Mouse (Mus musculus): ENCODE data around the gene Camk1d. TPM values are rescaled to one million over a fixed set of nuclear protein-coding genes. Genes with fewer than 3 reads are reported as not detected.

Gene Camk1d
- polyA plus RNA-seq, 1 experiment from 2014 or later, result 5.6 TPM

DNA sequence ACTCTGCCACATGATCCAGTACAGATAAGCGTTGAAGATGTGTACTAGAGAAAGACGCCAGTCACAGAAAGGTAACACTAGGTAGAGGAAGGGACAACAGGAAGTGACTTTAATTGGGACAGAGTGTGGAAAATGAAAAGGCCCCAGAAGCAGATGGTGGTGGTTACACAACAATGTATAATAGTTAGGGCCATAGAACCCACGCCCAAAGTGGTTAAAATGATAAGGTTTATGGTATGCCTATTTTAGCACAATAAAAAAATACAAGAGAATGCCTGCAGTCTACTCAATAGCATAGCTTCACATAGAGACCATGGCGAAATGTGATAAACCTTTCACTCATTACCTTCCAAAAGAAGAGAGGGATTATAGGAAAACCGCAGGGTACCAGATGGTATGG lies 147.7 kb downstream of the Camk1d start:
- Histone ChIP-seq H3K4me1 (ENCODE audit: control insufficient read depth in 2 of 2, insufficient read depth in 2 of 2, low read length in 2 of 2) (no peaks in the 10 kb centered on the region), H3K27me3 (ENCODE audit: control insufficient read depth, insufficient read depth, low read length) (no peaks in the 10 kb centered on the region), H3K9ac (ENCODE audit: low read length) (no peak overlapping the region), H3K9me3 (ENCODE audit: control insufficient read depth, low read length) (no peaks in the 10 kb centered on the region), H3K4me2 (ENCODE audit: low read length) (no peak overlapping the region), H3K27ac (replicated peaks in 1 of 2; ENCODE audit: control insufficient read depth in 1 of 2, insufficient read depth in 1 of 2, low read depth in 2 of 2, low read length in 2 of 2) (no peak overlapping the region), H3K4me3 (ENCODE audit: control insufficient read depth in 1 of 2, insufficient read depth in 1 of 2, low read depth in 1 of 2, low read length in 2 of 2) (no peak overlapping the region), H3K36me3 (ENCODE audit: control insufficient read depth, insufficient read depth, low read length) (no peaks in the 10 kb centered on the region)
- no peak for ATAC-seq (ENCODE audit: insufficient number of reproducible peaks, insufficient read depth, low FRiP score, low read depth)
- whole genome bisulfite sequencing, result 82% methylated on average over 5 of the region's 5 CpGs

DNA sequence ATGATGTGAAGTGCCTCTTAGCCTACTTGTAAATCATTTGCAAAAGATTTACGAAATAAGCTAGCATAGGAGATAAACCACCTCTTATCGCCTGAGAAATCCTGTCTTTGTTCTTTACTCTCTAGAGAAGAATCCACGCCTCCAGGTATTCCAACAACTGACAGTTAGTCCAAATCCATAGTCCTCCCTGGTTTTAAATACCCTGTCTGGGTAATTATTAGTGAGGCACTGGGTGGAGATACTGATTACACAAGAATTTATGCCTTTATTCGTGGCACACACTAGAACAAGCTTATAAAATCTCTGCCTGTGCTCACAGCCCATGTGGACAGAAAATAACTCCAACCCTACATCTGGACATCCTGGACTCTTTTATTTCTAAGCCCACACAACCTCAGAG lies 150.6 kb downstream of the Camk1d start:
- no peak for ATAC-seq (ENCODE audit: insufficient number of reproducible peaks, insufficient read depth, low FRiP score, low read depth)
- 78% methylated on average over 4 of the region's 4 CpGs for WGBS
- H3K36me3 ChIP-seq (ENCODE audit: control insufficient read depth, insufficient read depth, low read length), result no peaks in the 10 kb centered on the region
- no peak overlapping the region for H3K4me3 ChIP-seq (ENCODE audit: control insufficient read depth in 1 of 2, insufficient read depth in 1 of 2, low read depth in 1 of 2, low read length in 2 of 2)
- H3K27ac ChIP-seq (replicated peaks in 1 of 2; ENCODE audit: control insufficient read depth in 1 of 2, insufficient read depth in 1 of 2, low read depth in 2 of 2, low read length in 2 of 2), result no peak overlapping the region
- H3K9ac ChIP-seq (ENCODE audit: low read length), result no peak overlapping the region
- H3K4me2 ChIP-seq (ENCODE audit: low read length), result no peak overlapping the region
- H3K4me1 ChIP-seq (ENCODE audit: control insufficient read depth in 2 of 2, insufficient read depth in 2 of 2, low read length in 2 of 2), result no peaks in the 10 kb centered on the region
- H3K9me3 ChIP-seq (ENCODE audit: control insufficient read depth, low read length), result no peaks in the 10 kb centered on the region
- H3K27me3 ChIP-seq (ENCODE audit: control insufficient read depth, insufficient read depth, low read length), result no peaks in the 10 kb centered on the region

GRCm38 (mm10) chr2:5561446-5561845 lies 152.9 kb downstream of the Camk1d start:
- Histone ChIP-seq H3K27me3 (ENCODE audit: control insufficient read depth, insufficient read depth, low read length) (no peaks in the 10 kb centered on the region), H3K4me1 (ENCODE audit: control insufficient read depth in 2 of 2, insufficient read depth in 2 of 2, low read length in 2 of 2) (no peaks in the 10 kb centered on the region), H3K9ac (ENCODE audit: low read length) (no peak overlapping the region), H3K27ac (replicated peaks in 1 of 2; ENCODE audit: control insufficient read depth in 1 of 2, insufficient read depth in 1 of 2, low read depth in 2 of 2, low read length in 2 of 2) (no peak overlapping the region), H3K36me3 (ENCODE audit: control insufficient read depth, insufficient read depth, low read length) (no peaks in the 10 kb centered on the region), H3K4me2 (ENCODE audit: low read length) (no peak overlapping the region), H3K9me3 (ENCODE audit: control insufficient read depth, low read length) (no peaks in the 10 kb centered on the region), H3K4me3 (ENCODE audit: control insufficient read depth in 1 of 2, insufficient read depth in 1 of 2, low read depth in 1 of 2, low read length in 2 of 2) (no peak overlapping the region)
- 92% methylated on average over 3 of the region's 3 CpGs for WGBS
- no peak for ATAC-seq (ENCODE audit: insufficient number of reproducible peaks, insufficient read depth, low FRiP score, low read depth)

DNA sequence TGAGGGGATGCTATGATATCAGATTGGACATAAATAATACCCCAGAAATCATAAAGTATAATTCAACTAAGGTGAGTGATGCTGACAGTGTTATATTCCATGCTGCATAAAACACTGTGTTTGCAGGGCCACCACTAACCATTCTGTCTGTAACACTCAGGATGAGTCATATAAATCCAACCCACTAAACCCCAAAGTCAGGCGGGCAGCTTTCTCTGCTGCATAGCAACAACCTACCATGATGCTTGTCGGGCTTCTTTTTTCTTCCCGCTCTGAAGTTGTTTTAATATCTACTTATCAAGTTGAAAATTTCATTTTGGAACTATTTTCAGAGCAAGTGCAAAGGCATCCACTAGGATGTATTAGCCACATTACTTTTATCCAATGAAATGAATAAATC lies 161.1 kb downstream of the Camk1d start:
- no peak overlapping the region for H3K4me2 ChIP-seq (ENCODE audit: low read length)
- no peaks in the 10 kb centered on the region for H3K4me1 ChIP-seq (ENCODE audit: control insufficient read depth in 2 of 2, insufficient read depth in 2 of 2, low read length in 2 of 2)
- H3K9me3 ChIP-seq (ENCODE audit: control insufficient read depth, low read length), result no peaks in the 10 kb centered on the region
- no peaks in the 10 kb centered on the region for H3K27me3 ChIP-seq (ENCODE audit: control insufficient read depth, insufficient read depth, low read length)
- no peak overlapping the region for H3K9ac ChIP-seq (ENCODE audit: low read length)
- ATAC-seq (ENCODE audit: insufficient number of reproducible peaks, insufficient read depth, low FRiP score, low read depth), result no peak
- H3K36me3 ChIP-seq (ENCODE audit: control insufficient read depth, insufficient read depth, low read length), result no peaks in the 10 kb centered on the region
- H3K27ac ChIP-seq (replicated peaks in 1 of 2; ENCODE audit: control insufficient read depth in 1 of 2, insufficient read depth in 1 of 2, low read depth in 2 of 2, low read length in 2 of 2), result no peak overlapping the region
- H3K4me3 ChIP-seq (ENCODE audit: control insufficient read depth in 1 of 2, insufficient read depth in 1 of 2, low read depth in 1 of 2, low read length in 2 of 2), result no peak overlapping the region
- WGBS, result 83% methylated on average over 3 of the region's 3 CpGs

- H3K27me3 ChIP-seq (ENCODE audit: control insufficient read depth, insufficient read depth, low read length), result no peaks in the 10 kb centered on the region
- H3K9me3 ChIP-seq (ENCODE audit: control insufficient read depth, low read length), result no peaks in the 10 kb centered on the region
- H3K9ac ChIP-seq (ENCODE audit: low read length), result no peak overlapping the region
- no peak overlapping the region for H3K27ac ChIP-seq (replicated peaks in 1 of 2; ENCODE audit: control insufficient read depth in 1 of 2, insufficient read depth in 1 of 2, low read depth in 2 of 2, low read length in 2 of 2)
- no peak overlapping the region for H3K4me3 ChIP-seq (ENCODE audit: control insufficient read depth in 1 of 2, insufficient read depth in 1 of 2, low read depth in 1 of 2, low read length in 2 of 2)
- no peaks in the 10 kb centered on the region for H3K36me3 ChIP-seq (ENCODE audit: control insufficient read depth, insufficient read depth, low read length)
- WGBS, result 83% methylated on average over 5 of the region's 5 CpGs
- no peaks in the 10 kb centered on the region for H3K4me1 ChIP-seq (ENCODE audit: control insufficient read depth in 2 of 2, insufficient read depth in 2 of 2, low read length in 2 of 2)
- ATAC-seq (ENCODE audit: insufficient number of reproducible peaks, insufficient read depth, low FRiP score, low read depth), result no peak
- no peak overlapping the region for H3K4me2 ChIP-seq (ENCODE audit: low read length)
These were observed 162.5 kb downstream of the Camk1d start for GRCm38 (mm10) chr2:5551758-5552255.

DNA sequence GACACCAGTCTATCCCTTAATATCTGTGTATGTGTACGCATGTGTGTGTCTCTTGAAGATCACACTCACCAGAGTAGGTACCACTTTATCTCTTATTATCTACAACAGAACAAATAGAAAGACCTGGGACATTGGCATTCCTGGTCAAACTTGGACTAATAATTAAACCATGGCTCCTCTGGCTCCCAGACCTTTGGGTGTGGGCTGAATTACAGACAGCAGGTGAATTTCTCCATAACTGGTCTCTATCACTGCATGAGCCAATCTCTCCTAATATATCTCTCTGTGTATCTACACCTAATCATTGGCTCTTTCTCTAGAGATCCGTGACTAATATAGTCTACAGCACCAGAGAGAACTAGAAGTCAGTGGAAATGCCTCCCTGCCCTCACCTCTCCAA lies 165.0 kb downstream of the Camk1d start:
- H3K4me2 ChIP-seq (ENCODE audit: low read length), result no peak overlapping the region
- no peaks in the 10 kb centered on the region for H3K27me3 ChIP-seq (ENCODE audit: control insufficient read depth, insufficient read depth, low read length)
- no peaks in the 10 kb centered on the region for H3K36me3 ChIP-seq (ENCODE audit: control insufficient read depth, insufficient read depth, low read length)
- no peak overlapping the region for H3K9ac ChIP-seq (ENCODE audit: low read length)
- no peaks in the 10 kb centered on the region for H3K9me3 ChIP-seq (ENCODE audit: control insufficient read depth, low read length)
- ATAC-seq (ENCODE audit: insufficient number of reproducible peaks, insufficient read depth, low FRiP score, low read depth), result no peak
- no peak overlapping the region for H3K4me3 ChIP-seq (ENCODE audit: control insufficient read depth in 1 of 2, insufficient read depth in 1 of 2, low read depth in 1 of 2, low read length in 2 of 2)
- 88% methylated on average over 2 of the region's 2 CpGs for WGBS
- H3K27ac ChIP-seq (replicated peaks in 1 of 2; ENCODE audit: control insufficient read depth in 1 of 2, insufficient read depth in 1 of 2, low read depth in 2 of 2, low read length in 2 of 2), result no peak overlapping the region
- no peaks in the 10 kb centered on the region for H3K4me1 ChIP-seq (ENCODE audit: control insufficient read depth in 2 of 2, insufficient read depth in 2 of 2, low read length in 2 of 2)

GRCm38 (mm10) chr2:5548872-5549271 lies 165.4 kb downstream of the Camk1d start:
- 86% methylated on average over 4 of the region's 4 CpGs for WGBS
- ATAC-seq (ENCODE audit: insufficient number of reproducible peaks, insufficient read depth, low FRiP score, low read depth), result no peak

GRCm38 (mm10) chr2:5540870-5541269 lies 173.4 kb downstream of the Camk1d start:
- H3K27me3 ChIP-seq (ENCODE audit: control insufficient read depth, insufficient read depth, low read length), result no peaks in the 10 kb centered on the region
- no peaks in the 10 kb centered on the region for H3K9me3 ChIP-seq (ENCODE audit: control insufficient read depth, low read length)
- no peak overlapping the region for H3K4me3 ChIP-seq (ENCODE audit: control insufficient read depth in 1 of 2, insufficient read depth in 1 of 2, low read depth in 1 of 2, low read length in 2 of 2)
- no peaks in the 10 kb centered on the region for H3K4me1 ChIP-seq (ENCODE audit: control insufficient read depth in 2 of 2, insufficient read depth in 2 of 2, low read length in 2 of 2)
- no peak overlapping the region for H3K4me2 ChIP-seq (ENCODE audit: low read length)
- H3K36me3 ChIP-seq (ENCODE audit: control insufficient read depth, insufficient read depth, low read length), result no peaks in the 10 kb centered on the region
- ATAC-seq (ENCODE audit: insufficient number of reproducible peaks, insufficient read depth, low FRiP score, low read depth), result no peak
- WGBS, result 73% methylated on average over 3 of the region's 3 CpGs
- no peak overlapping the region for H3K27ac ChIP-seq (replicated peaks in 1 of 2; ENCODE audit: control insufficient read depth in 1 of 2, insufficient read depth in 1 of 2, low read depth in 2 of 2, low read length in 2 of 2)
- H3K9ac ChIP-seq (ENCODE audit: low read length), result no peak overlapping the region

More at GRCm38 (mm10) chr2:5548872-5549271, 165.4 kb downstream of the Camk1d start:
- Histone ChIP-seq H3K4me1 (ENCODE audit: control insufficient read depth in 2 of 2, insufficient read depth in 2 of 2, low read length in 2 of 2) (no peaks in the 10 kb centered on the region), H3K36me3 (ENCODE audit: control insufficient read depth, insufficient read depth, low read length) (no peaks in the 10 kb centered on the region), H3K9ac (ENCODE audit: low read length) (no peak overlapping the region), H3K9me3 (ENCODE audit: control insufficient read depth, low read length) (no peaks in the 10 kb centered on the region), H3K27me3 (ENCODE audit: control insufficient read depth, insufficient read depth, low read length) (no peaks in the 10 kb centered on the region), H3K4me3 (ENCODE audit: control insufficient read depth in 1 of 2, insufficient read depth in 1 of 2, low read depth in 1 of 2, low read length in 2 of 2) (no peak overlapping the region), H3K27ac (replicated peaks in 1 of 2; ENCODE audit: control insufficient read depth in 1 of 2, insufficient read depth in 1 of 2, low read depth in 2 of 2, low read length in 2 of 2) (no peak overlapping the region), H3K4me2 (ENCODE audit: low read length) (no peak overlapping the region)

Data from heart, embryonic 14.5 days (tissue).